Mouse (Mus musculus) ES-E14 (cell line): ENCODE data around the gene Clmn.
"Not testable (repeated sequence)": the region's sequence is repeated elsewhere in the genome, so short reads cannot be mapped to it uniquely, and the experiment has no call there.

Source experiments
- CHD2 ChIP-seq: IDR thresholded peaks from 2 replicates; pipeline ENCODE4 v1.6.1; 2014; ENCODE audit warnings: mild to moderate bottlenecking, low read depth, low read length, inconsistent platforms
- HCFC1 ChIP-seq: IDR thresholded peaks from 2 replicates; pipeline ENCODE4 v1.6.1; 2012; ENCODE audit warnings: low read length, inconsistent platforms, borderline replicate concordance; ENCODE audit not compliant: insufficient read depth
- MAFK ChIP-seq: IDR thresholded peaks from 2 replicates; pipeline ENCODE4 v1.6.1; 2014; ENCODE audit warnings: mild to moderate bottlenecking, low read depth, low read length, inconsistent platforms; ENCODE audit not compliant: insufficient read depth
- ZC3H11A ChIP-seq: IDR thresholded peaks from 2 replicates; pipeline ENCODE4 v1.6.1; 2012; ENCODE audit warnings: low read depth, mild to moderate bottlenecking, inconsistent platforms, low read length, borderline replicate concordance
- ZNF384 ChIP-seq: IDR thresholded peaks from 2 replicates; pipeline ENCODE4 v1.6.1; 2012; ENCODE audit warnings: low read depth, low read length, inconsistent platforms

GRCm38 (mm10) chr12:104828986-104829385 lies 35.9 kb downstream of the Clmn start:
- TF ChIP-seq MAFK, ZNF384, ZC3H11A, CHD2, HCFC1: not testable (repeated sequence)
